Mouse (Mus musculus) heart, embryonic 14.5 days (tissue): ENCODE data around the gene Esrrg. TPM values are rescaled to one million over a fixed set of nuclear protein-coding genes. Genes with fewer than 3 reads are reported as not detected.

ENCODE experiments used
- ATAC-seq: fragments of 200-750 bp; cut with Nextera tagmentation; 2 replicates; pipeline ENCODE4 v1.8.0; 2017; ENCODE audit warnings: low read depth, moderate TSS enrichment; ENCODE audit not compliant: insufficient number of reproducible peaks, insufficient read depth, low FRiP score
- H3K27ac ChIP-seq, 2 experiments: fragments of 200-500 bp in 1 of 2; fragments of 300-500 bp in 1 of 2; sonication (generic) in 1 of 2; replicated peaks in 1 of 2; 2 replicates each; pipeline ENCODE4 v1.5.1; 2012 to 2014; ENCODE audit warnings: low read depth in 2 of 2, low read length in 2 of 2, control low read depth in 1 of 2, mild to moderate bottlenecking in 1 of 2, mixed read lengths in 1 of 2; ENCODE audit not compliant: control insufficient read depth in 1 of 2, insufficient read depth in 1 of 2
- H3K27me3 ChIP-seq: fragments of 300-500 bp; sonication (generic); 2 replicates; pipeline ENCODE4 v1.6.1; 2014; ENCODE audit warnings: mild to moderate bottlenecking, low read length, control low read depth; ENCODE audit not compliant: control insufficient read depth, insufficient read depth
- H3K36me3 ChIP-seq: fragments of 300-500 bp; sonication (generic); 2 replicates; pipeline ENCODE4 v1.6.1; 2014; ENCODE audit warnings: mild to moderate bottlenecking, control low read depth, low read length, mixed read lengths; ENCODE audit not compliant: control insufficient read depth, insufficient read depth
- H3K4me1 ChIP-seq, 2 experiments: fragments of 200-500 bp in 1 of 2; fragments of 300-500 bp in 1 of 2; sonication (generic) in 1 of 2; 2 replicates each; pipeline ENCODE4 v1.6.1; 2012 to 2014; ENCODE audit warnings: low read length in 2 of 2, control low read depth in 1 of 2, mixed read lengths in 1 of 2; ENCODE audit not compliant: control insufficient read depth in 2 of 2, insufficient read depth in 2 of 2
- H3K4me2 ChIP-seq: fragments of 300-500 bp; sonication (generic); 2 replicates; pipeline ENCODE4 v1.6.1; 2014; ENCODE audit warnings: mild to moderate bottlenecking, low read length
- H3K4me3 ChIP-seq, 2 experiments: fragments of 200-500 bp in 1 of 2; fragments of 300-500 bp in 1 of 2; sonication (generic) in 1 of 2; 2 replicates each; pipeline ENCODE4 v1.5.1; 2012 to 2014; ENCODE audit warnings: low read length in 2 of 2, mild to moderate bottlenecking in 2 of 2, control low read depth in 1 of 2, low read depth in 1 of 2, moderate library complexity in 1 of 2; ENCODE audit not compliant: control insufficient read depth in 1 of 2, insufficient read depth in 1 of 2
- H3K9ac ChIP-seq: fragments of 300-500 bp; sonication (generic); 2 replicates; pipeline ENCODE4 v1.6.1; 2014; ENCODE audit warnings: mild to moderate bottlenecking, low read length
- H3K9me3 ChIP-seq: fragments of 300-500 bp; sonication (generic); 2 replicates; pipeline ENCODE4 v1.6.1; 2016; ENCODE audit warnings: low read length, control low read depth; ENCODE audit not compliant: control insufficient read depth
- WGBS: fragments of 180-500 bp; shearing (Covaris S2); extraction: QIAGEN DNeasy Blood & Tissue Kit; methylation state at CpG from one replicate; pipeline ENCODE4 v1.1.7; 2014; 5-methylcytosine and 5-hydroxymethylcytosine counted together
- polyA plus RNA-seq: library from polyadenylated mRNA; unstranded; fragments of >200 nt; fragmentation: Nextera tagmentation; extraction: Ambion mirVana; gene quantifications from 2 replicates; pipeline ENCODE4 v1.2.1, GENCODE M21; 2014

Esrrg gene
- polyA plus RNA-seq, 1 experiment from 2014 or later, result 31.2 TPM

- no peak overlapping the region for H3K9ac ChIP-seq
- no peaks in the 10 kb centered on the region for H3K4me1 ChIP-seq
- no peak overlapping the region for H3K27ac ChIP-seq
- H3K4me2 ChIP-seq, result no peak overlapping the region
- H3K4me3 ChIP-seq, result no peak overlapping the region
- 72% methylated on average over 3 of the region's 3 CpGs for WGBS
- H3K36me3 ChIP-seq, result peaks cover 50% of the 10 kb centered on the region
- H3K27me3 ChIP-seq, result no peaks in the 10 kb centered on the region
- ATAC-seq, result no peak
- H3K9me3 ChIP-seq, result peaks cover 3% of the 10 kb centered on the region; the same call in 1 of the 2 replicates
Measured at GRCm38 (mm10) chr1:188047148-188047547, 438.6 kb downstream of the Esrrg start.

GRCm38 (mm10) chr1:188055888-188056287 lies 447.3 kb downstream of the Esrrg start:
- Histone ChIP-seq H3K9me3 (no peaks in the 10 kb centered on the region), H3K9ac (peak overlapping the region; percentile 46; the same call in 1 of the 2 replicates), H3K4me3 (peak overlapping the region; percentile 22 to 24; a peak in 2 of 4 replicates), H3K4me1 (peaks cover 0 to 26% of the 10 kb centered on the region in 2 experiments; a peak in 3 of 4 replicates), H3K36me3 (no peaks in the 10 kb centered on the region), H3K27me3 (no peaks in the 10 kb centered on the region), H3K4me2 (peak overlapping the region; percentile 65), H3K27ac (peak overlapping the region; percentile 42 to 77)
- ATAC-seq, result no peak
- WGBS, result 32% methylated on average over 3 of the region's 3 CpGs

- Histone ChIP-seq H3K9ac (no peak overlapping the region), H3K4me2 (no peak overlapping the region), H3K4me3 (no peak overlapping the region), H3K36me3 (no peaks in the 10 kb centered on the region), H3K9me3 (no peaks in the 10 kb centered on the region), H3K27me3 (no peaks in the 10 kb centered on the region), H3K4me1 (peaks cover 0 to 26% of the 10 kb centered on the region in 2 experiments; a peak in 3 of 4 replicates), H3K27ac (no peak overlapping the region)
- no peak for ATAC-seq
- WGBS, result 50% methylated on average over 4 of the region's 4 CpGs
Measured at GRCm38 (mm10) chr1:188057892-188058291, 449.3 kb downstream of the Esrrg start.

GRCm38 (mm10) chr1:188059006-188059405 lies 450.4 kb downstream of the Esrrg start:
- WGBS, result 80% methylated on average over 6 of the region's 6 CpGs
- Histone ChIP-seq H3K9me3 (no peaks in the 10 kb centered on the region), H3K9ac (no peak overlapping the region), H3K4me1 (peaks cover 0 to 26% of the 10 kb centered on the region in 2 experiments; a peak in 3 of 4 replicates), H3K4me2 (no peak overlapping the region), H3K36me3 (0 out of 2 replicates have a peak, but pooled peaks cover 3% of the 10 kb centered on the region), H3K27me3 (no peaks in the 10 kb centered on the region), H3K4me3 (no peak overlapping the region), H3K27ac (no peak overlapping the region)
- ATAC-seq, result no peak

- 85% methylated on average over 7 of the region's 7 CpGs for WGBS
- H3K27me3 ChIP-seq, result no peaks in the 10 kb centered on the region
- no peaks in the 10 kb centered on the region for H3K9me3 ChIP-seq
- H3K9ac ChIP-seq, result no peak overlapping the region
- H3K27ac ChIP-seq, result no peak overlapping the region
- H3K36me3 ChIP-seq, result 0 out of 2 replicates have a peak, but pooled peaks cover 3% of the 10 kb centered on the region
- no peak overlapping the region for H3K4me3 ChIP-seq
- no peak overlapping the region for H3K4me2 ChIP-seq
- ATAC-seq, result no peak
- H3K4me1 ChIP-seq, result peaks cover 0 to 22% of the 10 kb centered on the region in 2 experiments; a peak in 3 of 4 replicates
Measured at GRCm38 (mm10) chr1:188060493-188060892, 451.9 kb downstream of the Esrrg start.

GRCm38 (mm10) chr1:188068833-188069232 lies 460.2 kb downstream of the Esrrg start:
- ATAC-seq, result no peak
- H3K9ac ChIP-seq, result no peak overlapping the region
- peaks cover 14% of the 10 kb centered on the region; the same call in 1 of the 2 replicates for H3K36me3 ChIP-seq
- 45% methylated on average over 9 of the region's 9 CpGs for WGBS
- no peaks in the 10 kb centered on the region for H3K27me3 ChIP-seq
- H3K27ac ChIP-seq, result no peak overlapping the region
- H3K4me1 ChIP-seq, result no peaks in the 10 kb centered on the region
- no peaks in the 10 kb centered on the region for H3K9me3 ChIP-seq
- no peak overlapping the region for H3K4me3 ChIP-seq
- H3K4me2 ChIP-seq, result no peak overlapping the region

- H3K36me3 ChIP-seq, result peaks cover 14% of the 10 kb centered on the region; the same call in 1 of the 2 replicates
- H3K27me3 ChIP-seq, result no peaks in the 10 kb centered on the region
- no peak overlapping the region for H3K9ac ChIP-seq
- no peaks in the 10 kb centered on the region for H3K9me3 ChIP-seq
- H3K4me3 ChIP-seq, result no peak overlapping the region
- no peak for ATAC-seq
- no peak overlapping the region for H3K27ac ChIP-seq
- no peak overlapping the region for H3K4me2 ChIP-seq
- no peaks in the 10 kb centered on the region for H3K4me1 ChIP-seq
Measured at GRCm38 (mm10) chr1:188069849-188070248, 461.3 kb downstream of the Esrrg start.

GRCm38 (mm10) chr1:188077561-188078195 lies 469.1 kb downstream of the Esrrg start:
- no peaks in the 10 kb centered on the region for H3K36me3 ChIP-seq
- peaks cover 12 to 24% of the 10 kb centered on the region in 2 experiments for H3K4me1 ChIP-seq
- H3K4me3 ChIP-seq, result no peak overlapping the region
- H3K27me3 ChIP-seq, result no peaks in the 10 kb centered on the region
- H3K4me2 ChIP-seq, result no peak overlapping the region
- WGBS, result 77% methylated on average over 11 of the region's 11 CpGs
- no peak for ATAC-seq
- H3K9ac ChIP-seq, result no peak overlapping the region
- no peak overlapping the region for H3K27ac ChIP-seq
- H3K9me3 ChIP-seq, result no peaks in the 10 kb centered on the region
